Mouse (Mus musculus) intestine, embryonic 16.5 days (tissue): ENCODE results near the gene Tenm3. TPM values are rescaled to one million over a fixed set of nuclear protein-coding genes. Genes with fewer than 3 reads are reported as not detected.
A peak's percentile ranks its signal among the peaks of the same experiment; 100 is the strongest.

ENCODE experiments used
- ATAC-seq: fragments of 200-750 bp; cut with Nextera tagmentation; 2 replicates; pipeline ENCODE4 v1.8.0; 2017; ENCODE audit warnings: moderate TSS enrichment, moderate library complexity
- H3K27ac ChIP-seq: fragments of 300-500 bp; sonication (generic); 2 replicates; pipeline ENCODE4 v1.5.1; 2014; ENCODE audit warnings: mild to moderate bottlenecking, low read length
- H3K27me3 ChIP-seq: fragments of 300-500 bp; sonication (generic); replicated peaks from 2 replicates; pipeline ENCODE4 v1.6.1; 2014; ENCODE audit warnings: low read length, control low read depth, mixed read lengths; ENCODE audit not compliant: control insufficient read depth, insufficient read depth
- H3K36me3 ChIP-seq: fragments of 300-500 bp; sonication (generic); 2 replicates; pipeline ENCODE4 v1.6.1; 2014; ENCODE audit warnings: low read length, control low read depth; ENCODE audit not compliant: control insufficient read depth, insufficient read depth
- H3K4me1 ChIP-seq: fragments of 300-500 bp; sonication (generic); 2 replicates; pipeline ENCODE4 v1.6.1; 2014; ENCODE audit warnings: low read length, control low read depth, mixed read lengths; ENCODE audit not compliant: control insufficient read depth, insufficient read depth
- H3K4me2 ChIP-seq: fragments of 300-500 bp; sonication (generic); 2 replicates; pipeline ENCODE4 v1.6.1; 2014; ENCODE audit warnings: low read depth, low read length, control low read depth
- H3K4me3 ChIP-seq: fragments of 300-500 bp; sonication (generic); 2 replicates; pipeline ENCODE4 v1.5.1; 2014; ENCODE audit warnings: mild to moderate bottlenecking, low read length
- H3K9ac ChIP-seq: fragments of 300-500 bp; sonication (generic); 2 replicates; pipeline ENCODE4 v1.6.1; 2014; ENCODE audit warnings: low read depth, low read length
- H3K9me3 ChIP-seq: fragments of 300-500 bp; sonication (generic); 2 replicates; pipeline ENCODE4 v1.6.1; 2016; ENCODE audit warnings: low read length, control low read depth; ENCODE audit not compliant: control insufficient read depth
- WGBS: fragments of 180-500 bp; shearing (Covaris S2); extraction: QIAGEN DNeasy Blood & Tissue Kit; methylation state at CpG from one replicate; pipeline ENCODE4 v1.1.7; 2014; 5-methylcytosine and 5-hydroxymethylcytosine counted together
- polyA plus RNA-seq: library from polyadenylated mRNA; unstranded; fragments of >200 nt; fragmentation: Nextera tagmentation; extraction: Ambion mirVana; gene quantifications from 2 replicates; pipeline ENCODE4 v1.2.1, GENCODE M21; 2015

The Tenm3 gene
- polyA plus RNA-seq = 10.5 and 11.3 TPM in 2 replicates

DNA sequence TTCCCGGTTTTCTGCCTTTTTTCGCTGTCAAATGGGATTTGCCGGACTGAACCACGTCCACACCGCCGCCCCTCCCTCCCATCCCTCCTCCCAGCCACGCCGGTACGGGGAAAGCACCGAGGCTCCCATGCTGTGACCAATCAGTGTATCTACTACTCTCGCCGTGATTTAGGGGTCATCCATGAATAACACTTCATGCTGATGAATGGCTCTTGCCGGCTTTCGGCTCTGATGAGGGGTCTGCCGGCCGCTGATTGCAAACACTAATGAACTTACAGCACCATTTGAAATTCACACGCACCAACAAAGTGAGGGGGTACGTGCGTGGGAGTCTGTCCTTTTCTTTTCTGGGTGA, at the start of gene Tenm3:
Tenm3 (minus strand) TSS at position 21 of the 355 bp plus-strand sequence.
- no peaks in the 10 kb centered on the region for H3K9me3 ChIP-seq
- H3K36me3 ChIP-seq = no peaks in the 10 kb centered on the region
- peak within 1 kb of the TSS; percentile 91 for H3K4me2 ChIP-seq
- no peaks in the 10 kb centered on the region for H3K27me3 ChIP-seq
- WGBS = 1% methylated on average over 19 of the region's 19 CpGs
- peak within 1 kb of the TSS; percentile 88 for H3K4me3 ChIP-seq
- peak; percentile 63 for ATAC-seq
- peak within 1 kb of the TSS; percentile 87 for H3K27ac ChIP-seq
- peaks cover 17% of the 10 kb centered on the region for H3K4me1 ChIP-seq
- H3K9ac ChIP-seq = peak within 1 kb of the TSS; percentile 85

DNA sequence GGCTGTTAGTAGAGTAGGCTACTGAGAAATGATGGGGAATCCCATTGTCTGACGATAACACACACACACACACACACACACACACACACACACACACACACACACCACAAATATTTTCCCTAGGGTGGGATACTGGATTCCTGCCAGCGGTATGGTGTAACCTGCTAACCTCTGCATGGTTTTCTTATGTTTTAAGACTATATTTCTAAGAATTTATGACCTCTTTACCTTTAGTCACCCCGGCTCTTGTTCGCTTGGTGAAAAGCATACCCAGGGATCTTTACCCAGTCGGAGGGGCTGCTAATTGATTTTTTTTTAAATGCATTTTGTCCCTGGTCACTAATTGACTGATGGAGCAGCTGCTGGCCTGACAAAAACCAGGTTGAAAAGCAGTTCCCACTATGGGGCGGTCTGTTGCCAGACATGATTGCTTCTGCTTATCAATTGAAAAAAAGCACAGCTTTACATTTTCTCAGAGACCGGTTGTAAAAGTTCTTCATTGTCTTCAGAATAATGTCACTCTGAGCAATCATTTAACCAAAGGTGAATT, 46.5 kb upstream of the Tenm3 start:
- Histone ChIP-seq H3K4me1 (no peaks in the 10 kb centered on the region), H3K4me3 (no peak overlapping the region), H3K9me3 (no peaks in the 10 kb centered on the region), H3K4me2 (no peak overlapping the region), H3K27me3 (no peaks in the 10 kb centered on the region), H3K27ac (no peak overlapping the region), H3K9ac (no peak overlapping the region), H3K36me3 (no peaks in the 10 kb centered on the region)
- 24% methylated on average over 7 of the region's 7 CpGs for WGBS
- ATAC-seq = peak; percentile 26

DNA sequence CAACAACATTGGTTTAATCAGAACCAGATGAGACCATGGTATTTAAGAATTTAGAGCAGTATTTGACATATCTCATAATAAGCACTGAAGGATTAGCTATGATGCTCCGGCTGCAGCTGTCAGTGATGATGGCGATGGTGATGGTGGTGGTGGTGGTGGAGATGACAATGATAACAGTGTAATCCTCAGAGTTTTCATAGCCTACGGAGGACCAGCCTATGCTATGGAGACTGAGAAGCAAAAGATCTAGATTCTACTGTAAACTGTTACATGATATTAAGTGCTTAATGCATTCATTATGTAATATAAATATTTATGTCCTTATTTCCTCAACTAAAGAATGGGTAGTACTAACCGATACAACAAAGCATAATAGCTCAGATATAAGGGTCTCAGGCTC, 40.5 kb upstream of the Tenm3 start:
- H3K4me3 ChIP-seq = no peak overlapping the region
- no peak overlapping the region for H3K9ac ChIP-seq
- ATAC-seq = no peak
- no peaks in the 10 kb centered on the region for H3K27me3 ChIP-seq
- H3K4me1 ChIP-seq = no peaks in the 10 kb centered on the region; the same call in 1 of the 2 replicates
- H3K4me2 ChIP-seq = no peak overlapping the region
- 82% methylated on average over 4 of the region's 4 CpGs for WGBS
- no peak overlapping the region for H3K27ac ChIP-seq
- no peaks in the 10 kb centered on the region for H3K36me3 ChIP-seq
- H3K9me3 ChIP-seq = no peaks in the 10 kb centered on the region

DNA sequence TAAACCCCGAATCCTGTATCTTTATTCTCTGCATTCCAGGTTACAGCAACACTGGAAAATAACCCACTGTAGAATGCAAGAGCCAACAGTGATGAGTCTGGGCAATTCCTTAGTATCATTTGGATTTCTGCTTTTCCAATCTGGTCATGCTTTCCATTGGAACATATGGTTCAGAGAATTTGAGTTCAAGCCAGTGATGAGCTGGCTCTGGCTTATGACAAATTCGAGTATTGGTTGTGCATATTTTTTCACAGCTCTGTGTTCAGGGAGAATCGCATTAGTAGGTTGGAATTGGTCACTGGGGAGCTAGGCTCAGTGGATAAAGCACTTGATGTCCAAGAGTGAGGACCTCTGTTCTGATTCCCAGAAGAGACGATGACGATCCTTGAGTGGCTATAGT, 36.8 kb upstream of the Tenm3 start:
- Histone ChIP-seq H3K27me3 (no peaks in the 10 kb centered on the region), H3K9ac (no peak overlapping the region), H3K4me2 (no peak overlapping the region), H3K4me1 (no peaks in the 10 kb centered on the region; the same call in 1 of the 2 replicates), H3K27ac (no peak overlapping the region), H3K4me3 (no peak overlapping the region), H3K36me3 (no peaks in the 10 kb centered on the region), H3K9me3 (no peaks in the 10 kb centered on the region)
- 89% methylated on average over 5 of the region's 5 CpGs for WGBS
- ATAC-seq = no peak

DNA sequence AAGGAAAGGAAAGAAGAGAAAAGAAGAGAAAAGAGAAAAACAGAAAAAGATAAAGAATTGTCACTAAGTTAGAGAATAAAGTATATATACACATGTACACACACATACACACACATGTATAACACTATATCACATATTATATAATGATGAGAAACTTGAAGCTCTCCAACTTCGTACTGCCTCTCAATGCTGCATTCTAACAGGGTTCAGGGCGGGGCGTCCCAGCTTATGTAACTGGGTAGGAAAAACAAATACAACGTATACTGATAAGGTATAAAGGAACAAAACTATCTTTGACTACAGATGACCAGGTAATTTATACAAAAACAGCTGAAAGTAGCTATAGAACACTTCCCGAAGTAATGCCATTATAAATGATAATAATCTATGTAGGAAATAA, 22.2 kb upstream of the Tenm3 start:
- Histone ChIP-seq H3K36me3 (no peaks in the 10 kb centered on the region), H3K27me3 (no peaks in the 10 kb centered on the region), H3K9me3 (no peaks in the 10 kb centered on the region), H3K9ac (no peak overlapping the region), H3K27ac (no peak overlapping the region), H3K4me3 (no peak overlapping the region), H3K4me2 (no peak overlapping the region), H3K4me1 (no peaks in the 10 kb centered on the region)
- peak; percentile 50 for ATAC-seq
- 79% methylated on average over 5 of the region's 5 CpGs for WGBS

DNA sequence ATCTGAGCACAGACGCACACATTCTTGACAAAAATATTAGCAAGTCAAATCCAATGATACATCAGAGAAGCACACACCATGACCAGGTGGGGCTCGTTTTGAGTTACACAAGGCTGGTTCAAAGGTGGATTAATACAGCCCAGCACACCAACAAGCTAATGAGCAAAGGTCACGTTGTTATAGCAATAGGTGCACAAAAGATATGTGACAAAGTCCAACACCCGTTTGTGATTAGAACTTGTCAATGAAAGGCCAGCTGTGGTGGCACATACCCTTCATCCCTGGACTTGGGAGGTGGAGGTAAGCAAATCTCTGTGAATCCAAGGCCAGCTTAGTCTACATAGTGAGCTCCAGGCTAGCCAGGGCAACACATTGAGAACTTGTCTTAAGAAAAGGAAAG, 21.7 kb upstream of the Tenm3 start:
- Histone ChIP-seq H3K4me2 (no peak overlapping the region), H3K27ac (no peak overlapping the region), H3K9me3 (no peaks in the 10 kb centered on the region), H3K36me3 (no peaks in the 10 kb centered on the region), H3K27me3 (no peaks in the 10 kb centered on the region), H3K4me1 (no peaks in the 10 kb centered on the region), H3K4me3 (no peak overlapping the region), H3K9ac (no peak overlapping the region)
- ATAC-seq = peak; percentile 98
- 50% methylated on average over 4 of the region's 4 CpGs for WGBS

DNA sequence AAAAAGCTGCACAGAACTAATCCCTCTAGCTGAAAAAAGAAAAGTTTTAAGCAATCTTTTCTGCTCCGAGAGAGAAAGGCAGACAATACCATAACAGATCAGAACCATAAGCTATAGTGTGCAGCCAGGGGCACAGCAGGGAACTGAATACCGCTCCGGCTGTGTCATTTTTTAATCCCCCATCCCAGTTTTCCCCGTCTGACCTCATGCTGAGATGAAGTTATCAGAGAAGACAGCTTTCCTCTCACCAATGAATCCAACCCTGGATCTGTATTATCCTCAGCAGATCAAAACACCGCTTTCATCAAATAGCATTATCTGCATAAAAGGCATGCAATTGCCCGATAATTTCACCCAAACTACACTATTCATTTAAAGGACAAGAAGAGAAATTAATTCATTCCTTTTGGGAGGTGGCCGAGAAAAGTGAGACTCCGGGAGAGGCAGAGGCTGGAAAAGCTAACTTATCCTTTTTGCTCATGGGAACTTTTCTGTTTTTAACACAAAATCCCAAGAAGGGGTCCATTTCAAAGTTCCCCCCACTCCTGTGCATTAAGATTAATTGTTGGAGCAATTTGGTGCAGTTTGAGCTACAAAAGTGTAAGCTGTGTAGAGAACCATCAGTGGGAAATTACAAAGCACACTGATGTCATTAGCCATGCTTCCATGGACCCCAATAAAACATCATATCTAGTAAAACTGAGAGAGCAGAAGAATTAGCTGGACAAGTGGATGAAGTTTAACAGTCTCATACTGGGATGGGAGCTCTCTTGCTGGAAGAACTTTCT, 6.7 kb upstream of the Tenm3 start:
- no peak overlapping the region for H3K27ac ChIP-seq
- WGBS = 69% methylated on average over 8 of the region's 8 CpGs
- ATAC-seq = no peak
- no peak overlapping the region for H3K4me3 ChIP-seq
- H3K36me3 ChIP-seq = no peaks in the 10 kb centered on the region
- no peaks in the 10 kb centered on the region for H3K27me3 ChIP-seq
- no peaks in the 10 kb centered on the region for H3K4me1 ChIP-seq
- no peak overlapping the region for H3K9ac ChIP-seq
- no peaks in the 10 kb centered on the region for H3K9me3 ChIP-seq
- H3K4me2 ChIP-seq = no peak overlapping the region

DNA sequence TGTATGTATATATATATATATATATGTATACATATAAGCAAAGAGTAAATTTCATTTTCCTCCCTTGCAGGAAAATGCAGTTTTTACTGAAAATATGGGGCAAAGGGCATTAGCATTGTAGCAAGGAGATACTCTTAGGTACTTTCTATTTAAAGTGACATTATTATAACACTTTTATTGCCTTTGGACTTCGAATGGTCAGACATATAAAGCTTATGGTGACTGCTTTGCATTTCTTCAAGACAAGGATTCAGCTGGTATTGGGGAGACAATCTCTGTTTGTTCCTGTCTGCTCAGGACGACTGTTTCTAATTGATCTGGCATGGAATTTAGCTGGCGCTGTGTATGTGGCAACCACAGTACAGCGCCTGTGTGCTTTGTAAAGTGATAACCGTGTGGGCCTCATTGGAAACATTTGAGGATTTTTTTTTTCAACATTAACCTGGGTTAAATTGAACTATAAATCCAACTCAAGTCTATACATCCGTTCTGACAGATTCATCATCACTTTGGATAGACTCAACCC, 5.4 kb upstream of the Tenm3 start:
- Histone ChIP-seq H3K36me3 (no peaks in the 10 kb centered on the region), H3K27ac (peak overlapping the region; percentile 65; the same call in 1 of the 2 replicates), H3K4me2 (no peak overlapping the region), H3K27me3 (no peaks in the 10 kb centered on the region), H3K9ac (no peak overlapping the region), H3K9me3 (no peaks in the 10 kb centered on the region), H3K4me1 (peaks cover 7% of the 10 kb centered on the region), H3K4me3 (no peak overlapping the region)
- ATAC-seq = peak; percentile 69
- WGBS = 56% methylated on average over 6 of the region's 6 CpGs

DNA sequence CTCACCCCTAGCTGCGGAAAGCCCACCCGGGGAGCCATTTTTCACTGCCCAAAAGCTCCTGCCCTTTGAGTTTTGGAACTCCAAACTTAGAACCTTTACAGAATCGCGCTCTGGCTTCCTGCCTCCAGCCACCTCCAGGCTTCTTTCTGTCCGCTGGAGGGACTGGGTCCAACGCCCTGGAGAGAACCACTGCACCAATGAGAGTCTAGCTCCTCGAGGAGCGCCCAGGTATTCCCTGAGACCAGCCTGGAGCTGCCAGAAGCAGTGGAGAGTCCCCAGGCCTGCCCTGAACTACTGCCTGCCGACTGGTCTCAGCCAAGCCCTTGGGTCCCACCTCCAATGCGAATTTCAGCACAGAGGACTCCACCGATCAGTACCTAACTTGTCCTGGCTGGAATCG, 1.2 kb upstream of the Tenm3 start:
- H3K4me1 ChIP-seq = peaks cover 17% of the 10 kb centered on the region
- WGBS = 20% methylated on average over 12 of the region's 12 CpGs
- no peak for ATAC-seq

More for the DNA sequence above, 1.2 kb upstream of the Tenm3 start:
- Histone ChIP-seq H3K9ac (peak overlapping the region; percentile 85), H3K27ac (peak overlapping the region; percentile 39; the same call in 1 of the 2 replicates), H3K9me3 (no peaks in the 10 kb centered on the region), H3K4me3 (peak overlapping the region; percentile 88), H3K4me2 (peak overlapping the region; percentile 91), H3K36me3 (no peaks in the 10 kb centered on the region), H3K27me3 (no peaks in the 10 kb centered on the region)
